Mouse (Mus musculus) mouse embryonic stem cell (cell line): ENCODE measurements around the gene Asap2.

Source experiments
- in situ Hi-C, 2 experiments: fragments of 300-500 bp; cut with MboI; formaldehyde crosslinking; loops; 1 replicate in 1 of 2; 3 replicates in 1 of 2; pipeline ENCODE4 v1.14.3; 2019 to 2020; ENCODE audit warnings: low sequenced_read_pairs in 2 of 2, low pct_unique_long_range_greater_than_20kb in 1 of 2, mixed read lengths in 1 of 2; ENCODE audit not compliant: unreplicated experiment in 1 of 2

Gene Asap2

GRCm38 (mm10) chr12:21227076-21227980, 237.1 kb downstream of the Asap2 start:
- in situ Hi-C loops = no loop called here

- in situ Hi-C loops = no loop called here
These were observed 238.4 kb downstream of the Asap2 start for GRCm38 (mm10) chr12:21228650-21229049.

- in situ Hi-C loops = no loop called here
These were observed 239.0 kb downstream of the Asap2 start for GRCm38 (mm10) chr12:21229076-21229918.

GRCm38 (mm10) chr12:21233727-21234126, 243.5 kb downstream of the Asap2 start:
- in situ Hi-C loops = no loop called here

- in situ Hi-C loops = no loop called here
These were observed 244.3 kb downstream of the Asap2 start for GRCm38 (mm10) chr12:21234560-21234959.

- in situ Hi-C loops = no loop called here
These were observed 251.7 kb downstream of the Asap2 start for GRCm38 (mm10) chr12:21241965-21242364.

- in situ Hi-C loops = no loop called here
These were observed 254.2 kb downstream of the Asap2 start for GRCm38 (mm10) chr12:21244375-21244960.

GRCm38 (mm10) chr12:21247711-21248392, 257.6 kb downstream of the Asap2 start:
- in situ Hi-C loops = no loop called here

GRCm38 (mm10) chr12:21260494-21261256, 270.4 kb downstream of the Asap2 start:
- in situ Hi-C loops = loop anchor here in 1 of 2 experiments (10.0 kb wide), 1 partner anchor 166 kb away; no protein-coding TSS in a partner anchor

- in situ Hi-C loops = loop anchor here in 1 of 2 experiments (10.0 kb wide), 1 partner anchor 167 kb away; no protein-coding TSS in a partner anchor
These were observed 271.3 kb downstream of the Asap2 start for GRCm38 (mm10) chr12:21261521-21261920.

GRCm38 (mm10) chr12:21263256-21263655, 273.0 kb downstream of the Asap2 start:
- in situ Hi-C loops = loop anchor here in 1 of 2 experiments (10.0 kb wide), 1 partner anchor 168 kb away; no protein-coding TSS in a partner anchor

GRCm38 (mm10) chr12:21264241-21264640, 274.0 kb downstream of the Asap2 start:
- in situ Hi-C loops = loop anchor here in 1 of 2 experiments (10.0 kb wide), 1 partner anchor 169 kb away; no protein-coding TSS in a partner anchor

- in situ Hi-C loops = loop anchor here in 1 of 2 experiments (10.0 kb wide), 1 partner anchor 170 kb away; no protein-coding TSS in a partner anchor
These were observed 274.7 kb downstream of the Asap2 start for GRCm38 (mm10) chr12:21264970-21265369.

GRCm38 (mm10) chr12:21265501-21265900, 275.2 kb downstream of the Asap2 start:
- in situ Hi-C loops = loop anchor here in 1 of 2 experiments (10.0 kb wide), 1 partner anchor 171 kb away; no protein-coding TSS in a partner anchor

GRCm38 (mm10) chr12:21265946-21266783, 275.9 kb downstream of the Asap2 start:
- in situ Hi-C loops = loop anchor here in 1 of 2 experiments (10.0 kb wide), 1 partner anchor 171 kb away; no protein-coding TSS in a partner anchor

GRCm38 (mm10) chr12:21266784-21267098, 276.5 kb downstream of the Asap2 start:
- in situ Hi-C loops = loop anchor here in 1 of 2 experiments (10.0 kb wide), 1 partner anchor 172 kb away; no protein-coding TSS in a partner anchor
